Mouse (Mus musculus) monocyte, adult 2 months (primary cell): ENCODE measurements around the gene Zfp292.
A peak's percentile ranks its signal among the peaks of the same experiment; 100 is the strongest.
"Not testable (repeated sequence)": the region's sequence is repeated elsewhere in the genome, so short reads cannot be mapped to it uniquely, and the experiment has no call there.

Source experiments
- DNase-seq, 2 experiments: peaks; one replicate each; pipeline ENCODE4 v3.0.0; 2022; ENCODE audit warnings: low spot score in 2 of 2, low read depth in 1 of 2

Zfp292 gene

GRCm38 (mm10) chr4:34882818-34883217 is at the start of gene Zfp292:
Zfp292 (minus strand) TSS chr4:34882960.
- peak; percentile 77 to 81 for DNase-seq

DNA sequence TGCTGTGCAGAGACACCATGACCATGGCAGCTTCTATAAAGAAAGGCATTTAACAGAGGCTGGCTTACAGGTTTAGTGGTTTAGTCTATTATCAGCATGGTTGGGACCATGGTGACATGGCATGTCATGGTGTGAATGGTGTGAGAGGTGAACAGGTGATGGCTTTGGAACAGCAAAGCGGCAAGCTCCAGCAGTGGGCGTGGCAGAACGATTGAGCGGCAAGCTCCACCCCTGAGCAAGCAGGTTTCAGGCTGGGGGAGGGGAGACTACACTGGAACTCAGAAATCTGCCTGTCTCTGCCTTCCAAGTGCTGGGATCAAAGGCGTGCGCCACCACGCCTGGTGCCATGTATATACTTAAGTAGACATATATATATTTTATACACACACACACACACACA is 45.6 kb upstream of the Zfp292 start:
- DNase-seq, result not testable (repeated sequence)

DNA sequence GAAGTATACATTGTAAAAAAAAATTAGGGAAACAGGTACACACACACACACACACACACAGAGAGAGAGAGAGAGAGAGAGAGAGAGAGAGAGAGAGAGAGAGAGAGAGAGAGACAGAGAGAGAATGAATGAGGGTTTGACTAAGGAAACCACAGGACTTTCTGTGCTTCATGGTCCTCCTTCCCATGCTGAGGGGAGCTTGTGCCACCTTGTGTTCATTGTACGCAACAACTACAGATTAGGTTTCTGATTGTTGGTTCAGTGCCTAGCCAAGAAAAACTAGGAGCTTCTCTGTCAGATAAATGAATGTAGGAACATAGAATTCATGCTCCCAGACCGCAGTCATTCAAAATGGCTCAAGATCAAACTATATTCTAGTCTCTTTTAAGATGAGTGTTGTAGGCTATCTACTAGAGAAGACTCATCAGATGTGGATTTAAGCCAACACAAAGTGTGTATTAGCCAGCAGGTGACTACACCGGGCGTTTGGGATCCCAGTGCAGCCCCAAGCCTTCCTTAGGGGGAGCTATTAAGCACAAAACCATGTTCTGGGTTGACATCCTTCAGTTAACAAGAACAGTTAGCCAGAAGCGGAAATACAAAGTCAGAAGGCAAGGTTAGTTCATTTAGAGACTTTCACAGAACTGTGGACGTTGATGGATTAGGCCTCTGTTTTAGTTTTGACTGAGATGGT is 39.6 kb upstream of the Zfp292 start:
- DNase-seq, result no peak

- no peak for DNase-seq
Observed at GRCm38 (mm10) chr4:34917400-34917799, 34.6 kb upstream of the Zfp292 start.

GRCm38 (mm10) chr4:34912171-34912570 is 29.4 kb upstream of the Zfp292 start:
- no peak for DNase-seq

DNA sequence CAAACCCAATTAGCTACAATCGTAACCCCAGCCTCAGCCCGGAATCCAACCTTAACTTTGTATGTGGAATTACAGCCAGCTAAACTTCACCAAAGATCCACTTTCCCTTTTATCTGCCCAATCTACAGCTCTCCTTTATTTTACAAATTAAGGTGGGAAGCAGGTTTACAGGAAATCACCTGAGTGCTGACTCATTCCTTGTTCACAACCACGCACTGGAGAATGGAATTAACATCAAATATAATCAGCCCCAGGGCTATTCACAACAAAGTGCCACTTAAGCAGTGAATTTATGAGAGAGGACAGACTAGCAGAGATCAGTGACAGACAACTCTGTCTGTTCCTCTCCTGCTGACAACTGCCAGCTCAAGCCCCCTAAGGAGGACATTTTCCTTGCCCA is 28.6 kb upstream of the Zfp292 start:
- no peak for DNase-seq

GRCm38 (mm10) chr4:34908127-34908526 is 25.4 kb upstream of the Zfp292 start:
- DNase-seq, result no peak

- DNase-seq, result no peak
Observed at GRCm38 (mm10) chr4:34907026-34907425, 24.3 kb upstream of the Zfp292 start.

GRCm38 (mm10) chr4:34906151-34906550 is 23.4 kb upstream of the Zfp292 start:
- no peak for DNase-seq

DNA sequence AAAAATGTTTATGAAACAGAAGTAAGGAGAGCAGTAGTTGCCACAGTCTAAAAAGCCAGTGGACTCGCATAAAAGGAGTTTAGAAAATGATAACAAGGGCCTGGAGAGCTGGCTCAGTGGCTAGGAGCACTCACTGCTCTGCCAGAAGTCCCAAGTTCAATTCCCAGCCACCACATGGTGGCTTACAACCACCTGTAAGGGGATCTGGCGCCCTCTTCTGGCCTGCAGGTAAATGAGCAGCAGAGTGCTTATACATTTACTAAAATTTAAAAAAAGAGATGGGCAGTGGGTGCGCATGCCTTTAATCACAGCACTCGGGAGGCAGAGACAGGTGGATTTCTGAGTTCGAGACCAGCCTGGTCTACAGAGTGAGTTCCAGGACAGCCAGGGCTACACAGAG is 22.6 kb upstream of the Zfp292 start:
- no peak for DNase-seq

DNA sequence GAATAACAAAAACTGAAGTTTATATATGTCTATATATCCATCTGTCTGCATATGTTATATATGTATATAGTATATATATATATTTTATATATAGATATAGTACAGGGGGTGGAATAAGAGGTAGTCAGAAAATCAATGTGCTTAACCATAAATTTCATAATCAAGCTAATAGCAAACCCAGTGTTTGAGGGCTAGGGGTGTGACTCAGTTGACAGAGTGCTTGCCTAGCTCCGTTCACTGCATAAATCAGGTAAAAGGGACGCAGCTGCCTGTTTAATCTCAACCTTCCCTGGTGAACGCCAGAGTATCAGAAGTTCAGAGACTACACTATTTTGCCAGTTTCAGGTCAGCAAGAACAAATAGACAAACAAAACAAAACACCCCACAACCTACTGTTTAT is 18.8 kb upstream of the Zfp292 start:
- not testable (repeated sequence) for DNase-seq

- DNase-seq, result no peak
Observed at GRCm38 (mm10) chr4:34901166-34901565, 18.4 kb upstream of the Zfp292 start.

DNA sequence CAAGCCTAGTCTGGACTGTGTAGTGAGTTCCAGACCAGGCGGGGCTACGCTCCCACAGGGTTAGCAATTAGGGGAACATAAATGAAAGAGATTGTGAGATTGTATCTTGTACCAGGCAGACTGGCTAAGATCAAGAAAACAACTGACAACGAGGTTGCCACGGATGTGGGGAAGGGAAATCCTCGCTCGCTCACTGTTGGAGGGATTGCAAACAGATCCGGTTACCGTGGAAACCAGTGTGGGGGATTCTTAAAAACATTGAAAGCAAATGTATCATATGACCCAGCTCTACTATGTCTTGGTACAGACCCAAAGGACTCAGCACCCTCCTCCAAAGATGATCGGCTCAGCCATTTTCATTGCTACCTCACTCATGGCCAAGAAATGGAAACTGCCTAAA is 17.4 kb upstream of the Zfp292 start:
- DNase-seq, result no peak

DNA sequence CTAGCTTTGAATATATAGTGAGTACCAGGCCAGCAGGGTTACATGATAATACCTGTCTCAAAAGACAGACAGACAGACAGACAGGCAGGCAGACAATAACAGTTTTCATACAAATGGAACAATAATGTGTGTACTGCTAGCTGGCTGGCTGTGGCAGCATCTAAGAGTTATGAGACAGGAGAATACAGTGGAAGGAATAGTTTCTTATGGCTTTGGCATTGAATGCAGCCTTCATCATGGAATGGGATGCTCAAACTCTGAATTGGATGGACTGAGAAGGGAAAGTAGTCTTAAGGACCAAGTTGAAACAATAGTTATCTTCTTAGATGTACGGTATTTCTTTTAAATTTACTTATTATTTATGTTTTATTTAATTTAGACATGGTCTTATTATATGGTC is 16.6 kb upstream of the Zfp292 start:
- DNase-seq, result no peak

DNA sequence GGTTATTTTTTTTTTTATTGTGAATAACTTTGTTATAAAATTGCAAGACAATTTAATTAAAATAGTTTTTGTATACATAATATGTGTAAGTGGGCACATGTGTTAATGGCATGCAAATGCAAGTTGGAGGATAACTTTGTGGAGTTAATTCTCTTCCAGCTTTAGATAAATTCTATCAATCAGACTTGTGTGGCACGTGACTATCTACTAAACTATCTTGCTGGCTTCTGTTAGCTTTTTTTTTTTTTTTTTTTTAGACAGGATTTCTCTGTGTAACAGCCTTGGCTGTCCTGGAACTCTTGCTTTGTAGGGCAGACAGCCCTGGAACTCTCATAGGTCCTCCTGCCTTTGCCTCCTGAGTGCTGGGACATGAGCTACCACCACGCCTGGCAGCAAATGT is 15.7 kb upstream of the Zfp292 start:
- DNase-seq, result no peak

DNA sequence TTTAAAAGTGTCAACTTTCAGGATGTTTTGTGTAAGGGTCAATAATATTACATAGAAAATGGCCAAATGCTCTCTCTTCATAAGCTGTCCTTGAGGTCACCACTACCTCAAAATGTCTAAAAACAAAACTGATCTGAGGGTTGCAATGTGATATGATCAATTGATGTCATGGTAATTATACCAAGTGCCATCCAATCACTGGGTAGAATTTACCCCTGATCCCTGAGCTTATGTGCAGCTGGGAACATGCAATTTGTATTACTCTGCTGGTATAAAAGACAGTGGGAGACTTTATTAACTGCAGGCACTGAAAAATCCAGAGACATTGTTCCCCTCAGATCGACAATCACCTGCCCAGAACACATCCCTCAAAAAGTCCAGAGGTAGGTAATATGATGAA is 10.7 kb upstream of the Zfp292 start, which contains the start of gene Cga:
Cga (plus strand) TSS at position 301 of the 400 bp plus-strand sequence.
- no peak for DNase-seq

GRCm38 (mm10) chr4:34889812-34890185 is 7.0 kb upstream of the Zfp292 start:
- no peak for DNase-seq

- no peak for DNase-seq
Observed at GRCm38 (mm10) chr4:34889101-34889811, 6.5 kb upstream of the Zfp292 start.

GRCm38 (mm10) chr4:34887295-34887694 is 4.5 kb upstream of the Zfp292 start:
- no peak for DNase-seq

DNA sequence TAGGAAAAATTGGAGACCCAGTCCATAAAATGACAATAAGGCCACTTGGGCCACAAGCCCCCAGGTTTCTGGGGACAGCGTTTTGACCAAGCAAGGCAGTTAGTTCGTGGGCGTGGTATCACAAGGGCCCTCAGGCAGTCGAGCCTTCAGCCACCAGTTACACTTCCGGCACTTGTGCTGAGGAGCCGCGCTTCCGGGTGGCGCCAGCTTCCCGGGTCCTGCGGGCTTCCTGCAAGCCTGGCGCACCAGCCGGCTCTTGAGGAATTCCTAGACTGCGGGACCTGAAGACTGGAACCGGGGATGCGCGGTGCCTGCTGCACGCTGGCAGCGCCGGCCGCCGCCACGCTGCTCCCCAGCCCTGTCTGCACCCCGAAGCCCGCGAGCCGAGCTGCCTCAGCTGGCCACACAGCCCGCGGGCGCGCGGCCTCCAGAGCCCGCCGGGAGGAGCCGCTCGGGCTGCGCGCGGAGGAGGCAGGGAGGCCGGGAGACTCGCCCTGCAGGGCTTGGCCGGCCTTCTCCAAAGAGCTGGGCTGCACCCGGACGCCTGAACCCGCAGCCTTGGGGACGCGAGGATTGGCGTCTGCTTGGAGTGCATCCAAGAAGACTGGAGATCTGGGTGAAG is 3.8 kb upstream of the Zfp292 start:
- peak; percentile 38 to 59 for DNase-seq

- DNase-seq, result no peak
Observed at GRCm38 (mm10) chr4:34885631-34886351, 3.0 kb upstream of the Zfp292 start.
